Mouse (Mus musculus) liver (tissue): ENCODE results near the gene Bicdl1.

ENCODE experiments used
- DNase-seq: peaks from one replicate; pipeline ENCODE4 v3.0.0-alpha.2; 2020; ENCODE audit warnings: mixed read lengths

Bicdl1 gene

DNA sequence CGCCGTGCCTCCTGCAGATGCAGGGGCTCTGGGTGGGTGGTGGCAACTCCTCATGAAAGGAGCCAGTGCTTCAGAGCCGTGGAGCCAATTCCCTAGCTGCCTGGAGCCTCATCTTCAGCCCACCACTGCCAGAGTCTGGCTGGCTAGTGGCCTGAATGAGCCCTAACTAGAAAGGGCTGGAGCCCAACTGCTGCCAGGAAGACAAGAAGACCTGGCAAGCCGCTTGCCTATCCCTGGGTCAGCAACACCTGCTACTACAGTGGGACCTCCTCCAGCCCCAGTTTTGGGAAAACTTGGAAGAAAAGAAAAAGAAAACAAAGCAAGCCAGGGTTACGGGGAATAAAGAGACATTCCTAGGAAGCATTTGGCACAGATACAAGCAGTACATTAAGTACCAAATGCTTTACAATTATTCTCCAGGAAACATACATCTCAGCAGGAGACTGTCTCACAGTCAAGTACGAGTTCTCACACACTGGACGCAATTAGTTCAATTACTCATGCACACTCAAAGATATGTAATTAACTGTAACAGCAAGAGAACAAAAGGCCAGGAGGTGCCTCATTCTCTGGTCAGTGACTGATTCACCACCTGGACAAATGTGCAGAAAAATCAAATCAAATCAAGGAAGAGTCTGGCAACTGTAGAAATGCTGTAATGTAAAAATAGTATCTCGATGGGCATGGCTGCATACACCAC, 64.9 kb downstream of the Bicdl1 start:
- no peak for DNase-seq

DNA sequence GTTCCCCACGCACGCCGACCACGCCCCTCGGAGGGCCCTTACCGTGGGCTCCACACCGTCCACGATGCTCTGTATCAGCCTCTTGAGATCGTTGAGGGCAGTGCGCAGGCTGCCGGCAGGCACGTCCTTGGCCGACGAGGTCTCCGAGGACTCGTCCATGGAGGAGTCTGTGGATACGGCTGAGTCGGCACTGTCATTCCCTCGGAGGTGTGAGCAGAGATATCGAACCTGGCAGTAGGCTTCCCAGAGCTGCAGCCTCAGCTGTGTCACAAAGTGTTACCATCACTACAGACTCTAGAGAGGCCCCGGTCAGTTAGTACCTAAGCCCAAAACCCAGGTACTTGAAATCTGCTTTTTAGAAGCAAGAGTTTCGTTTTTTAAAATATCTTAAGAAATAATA, 68.8 kb downstream of the Bicdl1 start:
- DNase-seq, result peak; percentile 3

DNA sequence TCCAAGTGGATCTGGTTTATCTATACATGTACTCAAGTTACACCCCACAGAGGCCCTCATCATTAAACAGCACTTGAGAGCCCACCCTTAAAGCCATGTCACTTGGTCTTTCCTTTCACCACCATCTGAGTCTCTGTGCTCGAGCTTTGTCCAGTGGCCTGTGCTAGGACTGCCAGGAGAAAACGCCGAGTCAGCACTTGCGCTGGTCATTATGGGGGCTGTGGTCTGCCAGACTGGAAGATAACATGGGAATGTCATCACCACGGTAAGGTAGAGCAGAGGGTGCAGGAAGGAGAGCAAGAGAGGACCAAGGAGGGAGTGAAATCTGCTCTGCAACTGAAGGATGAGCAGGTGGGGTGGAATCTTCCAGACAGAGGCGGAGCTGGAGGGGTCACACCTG, 73.1 kb downstream of the Bicdl1 start:
- DNase-seq, result no peak

DNA sequence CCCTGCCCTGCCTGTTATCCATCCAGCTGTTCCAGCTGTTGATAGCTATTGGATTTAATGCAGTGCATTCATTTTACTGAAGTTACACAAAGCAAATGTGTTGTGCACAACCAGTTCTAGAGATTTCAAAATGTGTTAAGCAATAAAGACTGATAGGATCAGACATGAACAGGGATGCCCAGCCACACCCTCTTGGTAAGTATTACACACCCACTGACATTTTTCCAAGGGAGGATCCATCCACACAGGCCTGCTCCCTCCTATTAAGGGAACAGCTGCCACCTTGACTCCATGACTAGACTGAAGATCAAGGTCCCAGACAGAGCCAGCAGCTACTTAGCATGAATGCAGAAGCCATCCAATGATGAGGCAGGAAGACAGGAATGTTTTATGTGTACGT, 74.2 kb downstream of the Bicdl1 start:
- DNase-seq, result no peak

DNA sequence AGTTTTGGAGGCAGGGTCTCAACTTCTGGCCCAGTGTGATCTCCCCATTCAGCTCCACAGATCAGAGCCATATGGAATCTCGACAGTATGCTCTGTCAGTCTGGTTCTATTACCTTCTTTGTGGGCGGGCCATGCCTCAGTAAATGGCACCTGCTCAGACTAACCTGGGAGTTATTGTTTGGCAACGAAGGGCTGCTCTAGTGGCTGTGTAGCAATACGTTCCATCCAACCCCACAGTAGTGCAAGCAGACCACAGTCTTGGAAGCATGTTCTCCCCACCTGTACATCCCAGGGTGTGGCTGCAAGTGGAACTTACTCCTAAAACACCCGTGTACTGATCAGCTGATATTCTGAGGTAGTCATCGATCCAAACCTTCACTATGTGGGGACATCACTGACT, 74.7 kb downstream of the Bicdl1 start:
- DNase-seq, result no peak

DNA sequence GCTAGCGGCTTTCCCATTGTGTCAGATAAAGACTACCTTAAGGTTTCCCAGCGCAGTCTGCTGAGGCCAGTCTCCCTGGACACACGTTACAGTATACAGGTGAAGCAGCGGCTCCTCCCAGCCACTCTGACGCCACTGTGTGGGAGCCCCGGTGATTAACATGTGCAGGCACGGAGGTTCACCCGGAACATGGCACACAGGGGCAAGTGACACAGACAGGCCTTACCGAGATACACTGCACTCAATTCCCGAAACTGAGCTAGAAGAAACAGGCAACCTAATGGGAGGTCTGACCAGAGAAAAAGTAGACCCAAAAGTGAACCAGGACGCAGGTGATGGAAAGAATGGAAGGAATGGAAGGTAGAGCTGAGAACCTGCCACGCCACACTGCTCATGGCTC, 77.6 kb downstream of the Bicdl1 start:
- DNase-seq, result no peak

DNA sequence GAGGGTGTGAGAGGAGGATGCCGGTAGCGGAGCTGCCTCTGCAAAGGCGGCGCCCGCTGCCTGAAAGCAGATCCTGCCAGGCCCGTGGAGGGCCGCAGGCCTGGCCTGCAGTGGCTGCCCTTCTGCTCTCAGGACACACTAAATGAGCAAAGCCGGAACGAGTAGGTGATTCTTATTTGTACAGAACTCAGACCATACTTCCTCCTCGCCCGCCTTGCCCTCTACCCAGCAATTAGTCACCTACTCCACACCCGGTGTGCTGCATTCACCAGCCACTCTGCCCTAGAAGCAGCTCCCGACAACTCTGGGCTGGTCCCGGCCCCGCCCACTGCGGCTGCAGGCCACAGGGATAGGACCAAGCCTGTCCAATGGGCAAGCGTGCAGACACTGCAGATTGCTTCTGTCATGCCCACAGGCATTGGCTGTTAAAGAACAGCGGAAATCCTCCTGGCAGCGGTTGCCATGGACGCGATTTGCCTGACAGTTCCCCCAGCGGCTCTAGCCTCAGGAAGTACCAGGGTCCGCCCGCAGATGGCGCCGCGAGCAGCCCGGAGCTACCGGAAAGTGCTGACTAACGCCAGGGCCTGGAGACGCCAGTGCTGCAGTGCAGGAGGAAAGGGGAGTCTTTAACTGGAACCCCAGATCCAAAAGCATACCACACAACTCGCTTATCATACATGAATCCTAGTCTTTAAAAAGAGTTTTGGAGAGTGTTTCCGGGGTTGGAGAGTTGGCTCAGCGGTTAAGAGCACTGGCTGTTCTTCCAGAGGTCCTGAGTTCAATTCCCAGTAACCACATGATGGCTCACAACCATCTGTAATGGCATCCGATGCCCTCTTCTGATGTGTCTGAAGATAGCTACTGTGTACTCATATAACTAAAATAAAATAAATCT, 78.5 kb downstream of the Bicdl1 start:
- peak; percentile 99 for DNase-seq

DNA sequence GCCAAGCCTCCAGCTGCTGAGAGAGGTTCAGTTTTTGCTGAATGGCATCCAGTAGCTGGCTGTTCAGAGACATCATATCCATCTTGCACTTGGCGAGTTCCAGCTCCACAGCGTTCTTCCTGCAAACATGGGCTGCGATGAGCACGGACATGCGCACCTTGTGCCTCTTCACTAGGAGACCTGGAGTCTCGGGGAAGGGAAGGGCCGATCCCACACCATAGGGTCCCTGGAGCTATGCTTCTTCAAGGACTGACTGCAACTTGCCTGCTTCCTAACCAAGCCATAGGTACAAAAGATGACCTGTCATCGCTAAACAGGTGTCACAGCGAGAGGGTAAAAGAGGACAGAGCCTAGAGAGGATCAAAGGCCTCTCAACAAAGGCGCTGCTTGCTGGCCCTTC, 79.6 kb downstream of the Bicdl1 start:
- DNase-seq, result no peak

DNA sequence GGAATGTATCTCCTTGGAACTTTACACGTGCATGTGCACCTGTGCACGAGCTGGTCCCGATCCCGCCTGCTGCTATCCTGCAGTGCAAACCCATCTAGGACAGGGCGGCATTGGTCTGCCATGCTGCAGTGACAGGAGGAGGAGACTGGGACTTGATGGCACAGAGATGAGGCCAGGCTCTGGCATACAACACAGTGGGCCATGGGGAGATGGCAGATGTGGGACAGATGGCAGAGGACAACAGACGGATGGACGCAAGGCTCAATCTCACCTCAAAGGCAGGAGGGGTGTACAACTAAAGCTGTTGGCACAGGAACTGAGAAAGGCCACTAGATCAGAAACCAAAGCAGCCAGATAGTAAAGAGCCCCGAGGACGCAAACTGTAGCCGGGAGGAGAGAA, 80.5 kb downstream of the Bicdl1 start:
- no peak for DNase-seq

DNA sequence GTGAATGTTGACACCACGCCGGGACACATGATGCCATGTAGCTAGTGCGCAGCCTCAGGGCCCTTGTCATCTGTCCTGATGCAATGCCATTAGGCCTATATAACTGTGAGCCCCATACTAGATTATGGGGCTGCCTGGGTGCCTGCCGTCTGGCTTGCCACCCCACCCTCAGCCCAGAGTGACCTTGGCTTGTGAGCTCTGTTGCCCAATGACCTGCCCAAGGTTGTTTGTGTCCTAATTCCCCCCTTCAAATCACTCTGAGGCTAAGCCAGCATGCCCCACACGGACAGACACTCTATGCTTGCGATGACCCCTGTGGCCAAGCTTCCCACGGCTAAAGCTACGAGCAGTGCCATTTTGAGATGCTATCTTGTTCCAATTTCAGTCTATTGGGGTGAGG, 81.7 kb downstream of the Bicdl1 start:
- DNase-seq, result no peak

DNA sequence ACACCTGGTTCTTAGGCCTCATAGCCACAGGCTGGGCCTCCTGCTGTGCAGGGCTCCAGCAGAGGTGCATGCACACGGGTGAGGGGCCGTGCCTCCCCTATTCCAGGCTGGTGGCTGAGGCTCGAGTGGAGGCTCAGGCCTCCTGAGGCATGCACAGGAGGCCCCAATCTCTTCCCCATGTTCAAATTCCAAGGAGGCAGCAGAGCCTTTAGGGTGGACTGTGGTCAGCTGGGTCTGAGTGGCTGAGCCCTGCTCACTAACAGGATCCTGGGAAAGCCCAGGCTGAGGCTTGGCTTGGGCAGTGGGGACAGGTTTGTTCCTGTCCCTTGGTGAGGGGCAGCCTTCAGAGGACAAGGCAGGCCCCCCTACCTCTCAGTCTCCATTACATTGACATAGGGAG, 82.5 kb downstream of the Bicdl1 start:
- no peak for DNase-seq

DNA sequence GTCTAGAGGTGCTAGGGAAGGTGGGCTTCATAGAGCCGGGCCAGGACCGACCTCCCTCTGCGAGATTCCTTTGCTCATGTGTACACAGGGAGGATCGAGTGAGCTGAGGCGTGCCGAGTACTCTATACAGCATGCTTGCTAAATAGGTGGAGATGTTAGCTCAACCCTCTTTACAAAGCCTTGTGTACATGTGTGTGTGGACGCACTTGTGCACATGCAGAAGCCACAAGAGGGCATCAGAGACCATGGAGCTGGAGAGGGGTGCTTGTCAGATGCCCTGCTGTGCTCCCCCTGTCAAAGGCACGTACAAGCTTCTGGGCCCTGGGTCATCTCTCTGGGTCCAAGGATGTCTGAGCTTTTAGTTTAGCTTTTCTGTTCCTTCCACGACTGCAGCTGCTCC, 87.2 kb downstream of the Bicdl1 start:
- DNase-seq, result no peak

DNA sequence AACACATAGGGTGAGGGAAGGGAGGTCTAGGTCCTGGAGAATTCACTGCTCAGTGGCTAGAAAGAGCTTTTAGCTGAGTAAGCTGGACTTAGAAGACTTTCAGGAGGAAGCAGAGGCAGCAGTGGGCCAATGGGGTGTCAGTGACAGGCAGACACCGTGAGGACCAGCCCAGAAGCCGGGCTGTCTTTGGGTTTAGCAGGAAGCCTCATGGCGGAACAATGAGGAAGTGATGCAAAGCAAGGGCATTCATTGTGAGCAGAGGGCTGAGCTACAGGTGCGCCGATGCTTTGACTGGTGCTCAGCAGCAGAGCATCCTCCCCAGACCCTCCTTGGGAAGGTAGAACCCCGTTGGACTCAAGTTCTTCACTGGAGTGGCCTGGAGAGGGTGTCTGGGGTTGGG, 95.9 kb downstream of the Bicdl1 start:
- no peak for DNase-seq

DNA sequence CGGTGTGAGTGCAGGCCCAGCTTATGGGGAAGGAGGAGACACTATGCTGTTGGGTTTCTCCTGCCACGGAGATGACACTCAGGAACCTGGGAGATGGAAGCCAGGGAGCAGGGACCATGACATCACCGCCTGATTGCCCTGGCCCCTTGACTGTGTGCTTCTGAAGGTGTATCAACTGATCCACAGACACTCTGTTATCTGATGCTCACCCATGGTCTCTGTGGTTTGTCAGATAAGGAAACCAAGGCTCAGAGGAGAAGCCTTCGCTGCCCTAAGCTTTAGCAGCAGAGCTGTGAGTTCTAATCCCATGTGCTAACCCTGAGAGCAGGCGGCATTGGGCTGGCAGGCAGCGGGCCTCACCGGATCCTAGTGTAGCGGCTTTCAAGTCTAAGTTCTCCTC, 97.4 kb downstream of the Bicdl1 start:
- peak; percentile 71 for DNase-seq

DNA sequence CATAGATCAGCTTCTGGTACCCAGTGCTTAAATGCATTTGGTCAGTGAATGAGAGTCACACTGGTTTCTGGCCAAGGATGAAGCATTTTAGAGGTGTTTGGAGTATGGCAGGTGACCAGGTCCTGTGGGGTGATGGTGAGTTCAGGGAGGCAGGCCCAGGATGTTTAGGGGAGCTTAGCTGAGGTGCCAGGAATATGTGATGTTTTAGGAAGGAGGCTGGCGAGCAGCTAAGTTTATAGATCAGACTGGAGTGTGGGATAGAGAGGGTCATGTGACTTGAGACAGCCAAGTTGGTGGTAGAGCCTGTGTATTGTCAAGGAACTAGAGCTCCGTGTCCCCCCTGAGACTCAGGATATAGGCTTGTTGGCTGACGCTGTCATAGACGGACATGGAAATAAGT, 98.4 kb downstream of the Bicdl1 start:
- no peak for DNase-seq

DNA sequence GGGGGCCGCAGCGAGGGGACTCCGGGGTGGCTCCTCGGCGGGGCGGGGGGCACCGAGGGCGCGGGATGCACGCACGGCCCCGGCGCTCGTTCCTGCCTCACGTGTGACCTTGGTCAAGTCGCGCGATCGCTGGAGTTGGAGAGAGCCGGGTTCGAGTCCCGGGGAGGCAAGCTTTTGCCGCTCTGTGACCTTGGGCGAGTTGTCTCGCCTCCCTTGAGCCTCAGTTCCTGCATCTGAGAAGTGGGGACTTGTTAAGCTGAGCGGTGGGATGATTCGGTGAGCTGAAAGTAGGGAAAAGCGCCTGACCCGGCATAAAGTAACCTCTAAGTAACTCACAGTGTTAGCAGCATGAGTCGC, 99.1 kb downstream of the Bicdl1 start:
- peak; percentile 60 for DNase-seq

DNA sequence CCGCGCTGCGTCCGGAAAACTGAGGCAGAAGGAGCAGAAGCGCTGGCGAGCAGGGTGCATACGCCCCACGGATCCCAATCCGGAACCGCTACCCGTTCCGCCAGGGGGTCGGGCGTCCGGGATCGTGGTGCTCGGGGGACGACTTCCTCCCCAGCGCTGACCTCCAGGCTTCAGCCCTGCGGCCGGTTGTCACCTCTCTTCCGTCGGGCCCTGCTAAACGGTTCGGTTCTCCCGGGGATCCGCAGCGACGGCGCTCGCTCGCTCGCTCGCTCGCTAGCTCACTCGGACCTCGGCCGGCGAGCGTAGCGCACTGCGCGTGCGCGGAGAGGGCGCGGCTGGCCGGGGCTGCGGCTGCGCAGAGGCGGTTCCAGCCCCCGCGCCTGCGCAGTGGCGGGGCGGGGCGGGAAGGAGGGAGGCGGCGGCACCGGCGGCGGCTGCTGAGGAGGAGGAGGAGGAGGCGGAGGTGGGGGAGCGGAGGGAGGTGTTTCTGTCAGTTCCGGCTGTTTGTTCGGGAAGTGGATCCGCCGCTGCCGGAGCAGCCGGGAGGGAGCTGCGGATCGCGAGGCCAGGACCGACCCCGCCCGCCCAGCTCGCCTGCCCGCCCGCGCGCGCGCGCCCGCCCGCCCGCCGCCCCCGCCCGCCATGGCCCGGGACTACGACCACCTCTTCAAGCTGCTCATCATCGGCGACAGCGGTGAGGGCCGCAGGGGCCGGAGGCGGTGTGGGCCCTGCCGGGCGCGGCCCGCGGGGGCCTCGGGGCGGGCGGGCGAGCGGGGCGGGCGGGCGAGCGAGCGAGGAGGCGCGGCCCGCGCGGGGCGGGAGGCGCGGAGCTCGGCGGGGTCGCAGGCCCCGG, 99.7 kb downstream of the Bicdl1 start, which contains the start of gene Rab35:
Rab35 (plus strand) TSS at position 404 of the 853 bp plus-strand sequence.
- peak; percentile 96 for DNase-seq

DNA sequence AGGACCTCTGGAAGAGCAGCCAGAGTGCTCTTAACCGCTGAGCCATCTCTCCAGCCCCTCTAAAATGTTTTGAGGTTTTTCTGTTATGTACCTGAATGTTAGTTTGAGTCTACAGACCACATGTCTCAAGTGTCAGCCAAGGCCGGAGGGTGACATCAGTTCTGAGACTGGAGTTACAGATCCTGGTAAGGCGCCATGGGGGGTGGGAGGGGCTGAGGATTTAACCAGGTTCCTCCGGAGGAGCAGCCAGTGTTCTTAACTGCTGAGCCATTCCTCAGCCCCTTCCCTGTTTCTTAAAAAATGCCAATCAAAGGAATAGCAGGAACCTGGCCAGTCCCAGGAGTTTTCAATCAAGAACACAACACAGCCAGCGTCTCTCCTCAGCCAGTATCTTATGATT, 101.1 kb downstream of the Bicdl1 start:
- no peak for DNase-seq

DNA sequence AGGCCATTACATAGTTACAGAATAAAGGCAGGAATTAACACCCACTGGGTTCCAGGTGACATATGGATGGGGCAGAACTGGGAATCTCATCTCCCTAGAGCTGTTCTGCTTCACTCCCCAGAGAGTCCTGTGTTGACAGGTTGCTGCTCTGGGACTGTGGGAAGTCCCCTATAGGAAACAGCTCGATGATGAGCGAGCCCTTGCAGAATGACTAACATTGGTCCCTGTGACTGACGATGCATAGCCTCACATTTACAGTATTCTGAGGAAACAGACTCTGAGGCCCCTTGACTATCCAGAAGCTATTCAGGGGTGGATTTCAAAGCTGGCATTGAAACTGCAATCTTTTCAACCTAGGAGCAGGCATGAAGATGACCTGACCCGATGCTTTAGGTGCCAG, 101.7 kb downstream of the Bicdl1 start:
- DNase-seq, result no peak

DNA sequence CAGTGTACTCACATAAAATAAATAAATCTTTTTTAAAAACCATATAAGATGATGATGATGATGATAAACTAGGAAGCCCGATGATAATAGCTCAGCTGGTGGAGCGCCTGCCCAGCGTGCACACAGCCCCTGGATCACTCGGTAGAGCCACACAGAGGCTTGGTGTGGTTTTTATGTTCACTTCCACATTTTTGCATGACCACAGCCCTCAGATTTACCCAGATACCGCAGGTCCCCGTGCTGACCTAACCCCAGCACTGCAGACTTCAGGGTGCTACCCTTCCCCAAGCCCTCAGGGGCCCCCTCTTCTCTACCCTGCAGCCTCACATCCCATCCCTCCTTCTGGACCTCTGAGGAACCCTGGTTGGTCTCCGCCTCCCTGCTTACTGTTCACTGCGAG, 103.3 kb downstream of the Bicdl1 start:
- no peak for DNase-seq

DNA sequence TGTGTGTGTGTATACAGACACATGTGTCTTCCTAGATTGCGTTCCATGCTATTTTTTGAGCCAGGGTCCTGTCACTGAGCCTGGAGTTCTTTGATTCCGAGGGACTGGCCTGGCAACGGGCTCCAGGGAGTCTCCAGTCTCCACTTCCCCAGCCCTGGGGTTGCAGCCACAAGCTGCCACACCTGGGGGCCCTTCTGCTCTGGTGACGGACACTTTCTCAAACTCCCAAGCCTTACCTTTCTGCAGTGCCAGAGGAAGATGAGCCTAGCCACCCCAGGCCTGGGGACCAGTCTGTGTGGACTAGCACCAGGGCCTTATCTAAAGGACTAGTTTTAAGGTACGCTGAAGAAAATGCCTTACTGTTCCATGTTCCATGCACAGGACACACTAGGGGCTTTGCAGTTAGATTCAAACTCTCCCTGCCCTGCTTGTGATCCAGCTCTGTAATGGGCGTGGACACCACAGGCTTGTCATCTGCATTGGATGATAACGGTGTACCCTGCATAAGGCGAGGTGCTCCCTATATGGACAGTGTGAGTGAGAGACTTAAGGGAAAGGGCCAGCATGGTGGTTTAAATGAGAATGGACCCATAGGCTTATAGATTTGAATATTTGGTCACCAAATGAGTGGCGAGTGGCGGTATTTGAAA, 105.1 kb downstream of the Bicdl1 start:
- DNase-seq, result peak; percentile 87

DNA sequence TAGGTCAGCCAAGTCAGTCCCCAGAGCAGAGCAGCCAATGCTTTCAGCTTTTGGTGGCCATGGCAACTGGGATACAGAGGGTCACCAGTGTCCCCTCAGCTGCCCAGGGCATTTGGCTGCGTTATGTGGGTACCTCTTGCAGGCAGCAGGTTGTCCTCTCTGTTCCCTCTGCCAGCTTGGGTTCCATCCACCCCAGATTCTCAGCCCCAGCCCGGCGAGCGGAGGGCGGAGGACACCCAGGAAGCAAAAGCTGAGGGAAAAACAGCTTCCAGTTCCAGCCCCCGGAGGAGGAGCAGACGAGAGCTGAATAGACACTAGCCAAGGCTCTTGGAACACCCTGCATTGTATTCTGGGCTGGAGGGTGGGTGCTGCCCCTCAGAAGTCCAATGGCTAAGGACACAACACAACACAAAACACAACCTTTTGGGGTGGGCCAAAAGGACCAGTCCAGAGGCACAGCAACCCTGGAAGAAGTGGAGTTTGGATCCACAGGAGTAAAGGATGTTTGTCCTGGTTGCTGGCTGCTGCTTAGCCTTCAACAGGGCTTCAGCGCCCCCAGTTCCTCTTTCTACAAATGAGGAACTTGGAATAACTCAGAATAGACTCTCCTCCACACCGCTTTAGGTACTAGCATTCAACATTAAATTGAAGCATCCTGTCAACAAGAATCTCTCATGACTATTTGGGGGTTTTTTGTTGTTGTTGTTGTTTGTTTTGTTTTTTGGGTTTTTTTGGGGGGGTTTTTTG, 107.6 kb downstream of the Bicdl1 start:
- no peak for DNase-seq
